Mouse (Mus musculus) brain, adult 2 months (tissue): ENCODE data around the gene Ms4a4b.
"Not testable (repeated sequence)": the region's sequence is repeated elsewhere in the genome, so short reads cannot be mapped to it uniquely, and the experiment has no call there.

Source experiments
- DNase-seq: peaks from one replicate; pipeline ENCODE4 v3.0.0; 2011; ENCODE audit warnings: low read depth, low spot score

The Ms4a4b gene

DNA sequence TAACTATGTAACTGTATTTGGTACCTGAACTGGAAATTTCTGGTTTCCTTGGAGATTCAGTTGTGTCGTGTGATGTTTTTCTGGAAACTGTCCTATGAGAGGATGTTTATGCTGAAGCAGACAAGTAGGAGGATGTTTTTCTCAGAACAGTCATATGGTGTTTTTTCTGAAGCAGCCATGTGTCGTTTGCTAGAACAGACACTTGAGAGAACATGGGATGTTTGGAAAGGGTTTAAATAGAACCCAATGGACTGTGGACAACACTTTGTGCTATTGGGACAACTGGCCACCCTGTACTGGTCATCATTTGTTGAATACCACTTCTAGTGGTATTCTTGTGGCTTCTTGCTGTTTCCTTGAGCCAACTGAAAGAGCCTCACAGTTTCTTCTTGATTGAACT is 42.4 kb downstream of the Ms4a4b start, which contains the start of gene Gm8369:
TSS of gene Gm8369 (plus strand) at position 193 of the 400 bp plus-strand sequence.
- peak; percentile 76 for DNase-seq

- no peak for DNase-seq
These were observed 43.2 kb downstream of the Ms4a4b start for GRCm38 (mm10) chr19:11486599-11486998.

DNA sequence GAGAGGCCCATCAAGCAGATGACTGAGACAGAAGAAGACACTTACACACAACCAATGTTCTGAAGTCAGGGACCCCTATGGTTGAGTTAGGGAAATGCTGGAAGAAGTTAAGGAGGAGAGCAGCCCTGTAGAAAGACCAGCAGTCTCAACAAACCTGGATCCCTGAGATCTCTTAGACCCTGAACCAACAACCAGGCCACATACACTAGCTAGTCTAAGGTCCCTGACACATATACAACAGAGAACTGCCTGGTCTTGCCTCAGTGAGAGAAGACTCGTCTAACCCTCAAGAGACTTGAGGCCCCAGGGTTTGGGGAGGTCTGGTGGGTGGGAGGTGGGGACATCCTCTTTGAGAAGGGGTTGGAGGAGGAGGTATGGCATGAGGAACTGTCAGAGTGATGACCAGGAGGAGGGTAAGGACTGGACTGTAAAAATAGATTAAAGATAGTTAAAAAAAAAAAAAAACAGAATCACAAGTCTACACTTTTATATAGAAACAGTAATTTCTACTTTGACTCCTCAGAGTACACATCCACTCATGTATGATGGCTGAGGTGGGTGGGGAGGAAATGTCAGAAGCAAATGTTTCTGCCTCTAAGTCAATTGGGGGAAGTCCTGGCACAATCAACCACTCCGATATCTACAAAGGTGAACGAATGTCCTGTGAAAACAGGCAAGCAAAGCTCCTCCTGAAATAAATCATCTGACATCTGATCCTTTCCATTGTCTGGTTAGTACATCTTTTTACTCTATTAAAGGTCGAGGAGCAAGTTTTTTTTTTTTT is 48.2 kb downstream of the Ms4a4b start:
- no peak for DNase-seq

DNA sequence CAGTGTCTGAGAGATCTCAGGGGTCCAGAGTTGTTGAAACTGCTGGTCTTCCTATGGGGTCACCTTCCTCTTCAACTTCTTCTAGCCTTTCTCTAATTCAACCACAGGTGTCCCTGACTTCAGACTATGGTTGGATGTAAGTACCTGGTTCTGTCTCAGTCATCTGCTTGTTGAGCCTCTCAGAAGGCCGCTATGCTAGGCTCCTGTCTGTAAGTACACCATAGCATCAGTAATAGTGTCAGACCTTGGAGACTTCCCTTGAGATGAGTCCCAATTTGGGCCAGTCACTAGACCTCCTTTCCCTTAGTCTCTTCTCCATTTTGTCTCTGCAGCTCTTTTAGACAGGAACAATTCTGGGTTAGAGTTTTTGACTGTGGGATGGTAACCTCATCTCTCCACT is 49.3 kb downstream of the Ms4a4b start:
- no peak for DNase-seq

GRCm38 (mm10) chr19:11494519-11494918 is 51.2 kb downstream of the Ms4a4b start:
- no peak for DNase-seq

- DNase-seq = no peak
These were observed 53.0 kb downstream of the Ms4a4b start for GRCm38 (mm10) chr19:11496361-11496760.

DNA sequence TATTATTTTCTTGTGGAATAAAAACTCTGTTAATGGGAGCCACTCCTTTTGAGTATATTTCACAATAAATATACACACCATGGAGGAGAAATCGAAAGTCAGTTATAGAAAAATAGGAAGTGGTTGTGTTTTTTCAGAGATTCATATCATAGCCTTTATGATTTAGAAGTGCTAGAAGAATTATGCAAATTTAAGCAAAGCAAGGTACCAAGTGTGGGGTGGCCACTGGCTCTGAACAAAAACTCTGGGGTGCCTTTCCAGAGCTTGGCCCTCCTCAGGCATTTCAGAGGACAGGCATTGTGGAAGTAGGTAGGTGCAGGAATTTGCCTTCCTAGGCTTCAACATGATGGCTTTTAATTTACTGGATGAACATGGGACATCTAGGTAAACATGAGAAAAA is 53.9 kb downstream of the Ms4a4b start:
- DNase-seq = not testable (repeated sequence)

GRCm38 (mm10) chr19:11500796-11501195 is 57.4 kb downstream of the Ms4a4b start:
- no peak for DNase-seq

DNA sequence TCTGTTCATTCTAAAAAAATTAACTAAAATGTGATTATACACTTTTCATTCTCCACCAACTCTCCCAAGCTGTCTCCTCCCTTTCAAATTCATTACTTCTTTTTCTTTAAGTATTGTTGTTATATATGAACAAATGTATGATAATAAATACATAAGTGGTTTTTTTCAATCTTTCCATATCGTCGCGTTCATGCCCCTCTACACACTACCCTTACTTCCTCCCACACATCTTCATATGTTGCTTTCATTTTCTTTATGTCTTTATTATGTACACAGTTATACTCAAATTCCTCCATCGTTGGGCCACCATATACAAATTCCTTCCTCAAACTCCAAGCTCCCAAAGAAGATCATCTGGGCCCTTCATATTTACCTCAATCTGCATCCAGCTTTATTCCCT is 58.0 kb downstream of the Ms4a4b start:
- DNase-seq = no peak

GRCm38 (mm10) chr19:11504857-11505256 is 61.5 kb downstream of the Ms4a4b start:
- no peak for DNase-seq

DNA sequence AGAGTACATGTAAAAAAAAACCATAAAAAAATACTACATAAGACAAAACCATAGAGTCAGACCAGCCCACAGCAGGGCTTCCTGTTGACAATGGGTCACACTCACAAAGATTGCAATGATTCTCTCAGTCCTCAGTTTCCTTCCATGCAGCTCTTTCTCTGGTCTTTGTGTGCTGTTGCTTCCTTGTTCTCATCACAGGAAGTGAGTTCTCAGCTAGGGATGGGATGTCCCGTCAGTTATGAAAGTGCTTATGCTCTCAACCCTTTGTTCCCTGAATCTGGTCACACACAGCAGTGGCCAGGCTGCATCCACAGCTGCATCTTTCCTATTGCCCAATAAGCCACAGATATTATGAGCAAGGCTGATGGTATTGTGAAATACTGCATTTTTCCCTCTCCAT is 70.1 kb downstream of the Ms4a4b start:
- no peak for DNase-seq

DNA sequence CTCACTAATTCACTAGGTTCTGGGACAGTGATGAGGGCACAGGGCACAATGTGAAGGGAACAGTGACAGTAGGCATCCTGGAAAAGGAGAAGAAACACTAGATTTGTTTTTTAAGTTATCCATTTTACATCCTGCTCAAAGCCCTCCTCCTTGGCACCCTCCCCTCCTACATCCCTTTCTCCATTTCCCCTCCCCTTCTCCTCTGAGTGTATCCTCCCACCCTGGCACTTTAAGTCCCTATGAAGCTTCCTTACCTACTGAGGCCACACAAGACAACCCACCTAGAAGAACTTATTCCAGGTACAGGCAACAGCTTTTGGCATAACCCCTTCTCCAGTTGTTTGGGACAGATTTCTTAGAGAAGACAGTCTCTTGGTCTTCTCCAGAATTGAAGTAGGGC is 72.9 kb downstream of the Ms4a4b start, which contains the start of gene Ms4a6b:
TSS of gene Ms4a6b (plus strand) at position 267 of the 400 bp plus-strand sequence.
- DNase-seq = no peak
